Mouse (Mus musculus) gastrocnemius, postnatal 4 days (tissue): ENCODE results near the gene Erbb3. TPM values are rescaled to one million over a fixed set of nuclear protein-coding genes. Genes with fewer than 3 reads are reported as not detected.
"Not testable (repeated sequence)": the region's sequence is repeated elsewhere in the genome, so short reads cannot be mapped to it uniquely, and the experiment has no call there.

Source experiments
- DNase-seq, 2 experiments: peaks; one replicate each; pipeline ENCODE4 v3.0.0; 2021 to 2022; ENCODE audit warnings: low spot score in 2 of 2, mixed read lengths in 2 of 2
- total RNA-seq, 2 experiments: library from RNA; stranded (reverse); gene quantifications; 2 replicates each; pipeline ENCODE4 v1.2.3; 2021

The Erbb3 gene
- total RNA-seq, 2 experiments from 2014 or later = 18.0 to 19.0 TPM

GRCm38 (mm10) chr10:128565206-128565787 is 24.2 kb downstream of the Erbb3 start:
- peak in 1 of 2 experiments; percentile 53 for DNase-seq

- DNase-seq = no peak
Measured at GRCm38 (mm10) chr10:128563544-128563943, 25.9 kb downstream of the Erbb3 start.

- no peak for DNase-seq
Measured at GRCm38 (mm10) chr10:128556963-128557362, 32.5 kb downstream of the Erbb3 start.

- no peak for DNase-seq
Measured at GRCm38 (mm10) chr10:128556286-128556685, 33.2 kb downstream of the Erbb3 start.

- DNase-seq = not testable (repeated sequence)
Measured at GRCm38 (mm10) chr10:128555567-128555966, 33.9 kb downstream of the Erbb3 start.

- not testable (repeated sequence) for DNase-seq
Measured at GRCm38 (mm10) chr10:128550144-128550823, 39.2 kb downstream of the Erbb3 start.

GRCm38 (mm10) chr10:128549682-128550057 is 39.8 kb downstream of the Erbb3 start:
- DNase-seq = not testable (repeated sequence)

GRCm38 (mm10) chr10:128548947-128549681 is 40.3 kb downstream of the Erbb3 start, which contains the start of gene Rpl41:
Gene Rpl41, minus strand, starts transcription at chr10:128549305.
- peak; percentile 80 to 91 for DNase-seq

- not testable (repeated sequence) for DNase-seq
Measured at GRCm38 (mm10) chr10:128548051-128548791, 41.2 kb downstream of the Erbb3 start.

GRCm38 (mm10) chr10:128547361-128548032 is 42.0 kb downstream of the Erbb3 start, which contains the start of gene Zc3h10:
Gene Zc3h10, minus strand, starts transcription at chr10:128547774.
- DNase-seq = peak; percentile 77 to 90

- DNase-seq = no peak
Measured at GRCm38 (mm10) chr10:128546787-128547186, 42.7 kb downstream of the Erbb3 start.

GRCm38 (mm10) chr10:128546361-128546760 is 43.1 kb downstream of the Erbb3 start:
- DNase-seq = no peak

GRCm38 (mm10) chr10:128545570-128545898 is 43.9 kb downstream of the Erbb3 start:
- DNase-seq = no peak

- DNase-seq = no peak
Measured at GRCm38 (mm10) chr10:128544674-128545569, 44.5 kb downstream of the Erbb3 start.

- DNase-seq = no peak
Measured at GRCm38 (mm10) chr10:128544151-128544657, 45.2 kb downstream of the Erbb3 start.

GRCm38 (mm10) chr10:128543100-128543499 is 46.4 kb downstream of the Erbb3 start:
- DNase-seq = no peak

GRCm38 (mm10) chr10:128538340-128538870 is 51.0 kb downstream of the Erbb3 start:
- DNase-seq = no peak

GRCm38 (mm10) chr10:128536266-128536940 is 53.0 kb downstream of the Erbb3 start:
- peak; percentile 73 to 86 for DNase-seq
